Mouse (Mus musculus) hindbrain, embryonic 10.5 days (tissue): ENCODE results near the gene Htr3b. TPM values are rescaled to one million over a fixed set of nuclear protein-coding genes. Genes with fewer than 3 reads are reported as not detected.
"Not testable (repeated sequence)": the region's sequence is repeated elsewhere in the genome, so short reads cannot be mapped to it uniquely, and the experiment has no call there.

Experiments
- DNase-seq: peaks from one replicate; pipeline ENCODE4 v3.0.0-alpha.2; 2017; ENCODE audit warnings: low spot score
- H3K27ac ChIP-seq: fragments of 300-500 bp; sonication (generic); 2 replicates; pipeline ENCODE4 v1.5.1; 2016; ENCODE audit warnings: mild to moderate bottlenecking, moderate library complexity
- H3K27me3 ChIP-seq: fragments of 300-500 bp; sonication (generic); 2 replicates; pipeline ENCODE4 v1.6.1; 2016; ENCODE audit warnings: mild to moderate bottlenecking; ENCODE audit not compliant: poor library complexity, insufficient read depth, severe bottlenecking
- H3K36me3 ChIP-seq: fragments of 300-500 bp; sonication (generic); 2 replicates; pipeline ENCODE4 v1.6.1; 2016; ENCODE audit warnings: mild to moderate bottlenecking, moderate library complexity
- H3K4me1 ChIP-seq: fragments of 300-500 bp; sonication (generic); replicated peaks from 2 replicates; pipeline ENCODE4 v1.6.1; 2016; ENCODE audit warnings: mild to moderate bottlenecking
- H3K4me3 ChIP-seq: fragments of 300-500 bp; sonication (generic); 2 replicates; pipeline ENCODE4 v1.5.1; 2016; ENCODE audit warnings: mild to moderate bottlenecking, moderate library complexity
- H3K9me3 ChIP-seq: fragments of 300-500 bp; sonication (generic); 2 replicates; pipeline ENCODE4 v1.6.1; 2016; ENCODE audit warnings: mild to moderate bottlenecking, moderate library complexity
- WGBS: fragments of 180-500 bp; shearing (Covaris S2); methylation state at CpG from one replicate; pipeline ENCODE4 v1.1.7; 2016; 5-methylcytosine and 5-hydroxymethylcytosine counted together
- polyA plus RNA-seq: library from polyadenylated mRNA; unstranded; fragments of >200 nt; fragmentation: Nextera tagmentation; extraction: Ambion mirVana; gene quantifications from 2 replicates; pipeline ENCODE4 v1.2.1, GENCODE M21; 2016

The Htr3b gene
- 0.34 and 0.72 TPM in 2 replicates for polyA plus RNA-seq

GRCm38 (mm10) chr9:48964587-48965040 lies at the start of gene Htr3b:
Gene Htr3b (minus strand): TSS chr9:48964990.
- Histone ChIP-seq H3K27me3 (peaks cover 16% of the 10 kb centered on the region), H3K4me3 (no peak within 1 kb of the TSS), H3K36me3 (no peaks in the 10 kb centered on the region), H3K9me3 (no peaks in the 10 kb centered on the region), H3K27ac (no peak within 1 kb of the TSS), H3K4me1 (peaks cover 14% of the 10 kb centered on the region)
- WGBS = 70% methylated on average over 7 of the region's 7 CpGs
- DNase-seq = no peak

- H3K36me3 ChIP-seq = peaks cover 85% of the 10 kb centered on the region
Measured at GRCm38 (mm10) chr9:48999256-48999655, 34.5 kb upstream of the Htr3b start.

GRCm38 (mm10) chr9:48995735-48996134 lies 30.9 kb upstream of the Htr3b start:
- Histone ChIP-seq H3K4me3 (no peak overlapping the region), H3K36me3 (peaks cover 85% of the 10 kb centered on the region), H3K4me1 (0 out of 2 replicates have a peak, but pooled peaks cover 2% of the 10 kb centered on the region), H3K9me3 (no peaks in the 10 kb centered on the region), H3K27me3 (no peaks in the 10 kb centered on the region), H3K27ac (no peak overlapping the region)
- 97% methylated on average over 1 of the region's 1 CpGs for WGBS
- no peak for DNase-seq

More at GRCm38 (mm10) chr9:48999256-48999655, 34.5 kb upstream of the Htr3b start:
- Histone ChIP-seq H3K27ac (no peak overlapping the region), H3K4me1 (no peaks in the 10 kb centered on the region), H3K27me3 (no peaks in the 10 kb centered on the region), H3K4me3 (no peak overlapping the region), H3K9me3 (no peaks in the 10 kb centered on the region)
- 90% methylated on average over 6 of the region's 6 CpGs for WGBS
- no peak for DNase-seq

- Histone ChIP-seq H3K27me3 (no peaks in the 10 kb centered on the region), H3K36me3 (peaks cover 86% of the 10 kb centered on the region)
Measured at GRCm38 (mm10) chr9:48994779-48995178, 30.0 kb upstream of the Htr3b start.

GRCm38 (mm10) chr9:48991671-48992070 lies 26.9 kb upstream of the Htr3b start:
- no peak overlapping the region for H3K27ac ChIP-seq
- peaks cover 26% of the 10 kb centered on the region for H3K4me1 ChIP-seq
- H3K4me3 ChIP-seq = no peak overlapping the region
- DNase-seq = no peak
- H3K27me3 ChIP-seq = no peaks in the 10 kb centered on the region
- H3K36me3 ChIP-seq = peaks cover 69% of the 10 kb centered on the region
- 64% methylated on average over 5 of the region's 5 CpGs for WGBS
- H3K9me3 ChIP-seq = no peaks in the 10 kb centered on the region

More at GRCm38 (mm10) chr9:48994779-48995178, 30.0 kb upstream of the Htr3b start:
- no peaks in the 10 kb centered on the region for H3K9me3 ChIP-seq
- no peak for DNase-seq
- WGBS = 91% methylated on average over 7 of the region's 7 CpGs
- H3K27ac ChIP-seq = no peak overlapping the region
- H3K4me1 ChIP-seq = peaks cover 2% of the 10 kb centered on the region; the same call in 1 of the 2 replicates
- no peak overlapping the region for H3K4me3 ChIP-seq

GRCm38 (mm10) chr9:48987201-48988101 lies 22.7 kb upstream of the Htr3b start:
- peaks cover 39% of the 10 kb centered on the region for H3K4me1 ChIP-seq
- H3K36me3 ChIP-seq = peaks cover 35% of the 10 kb centered on the region
- H3K4me3 ChIP-seq = peak overlapping the region; percentile 79
- no peaks in the 10 kb centered on the region for H3K27me3 ChIP-seq
- H3K27ac ChIP-seq = no peak overlapping the region
- H3K9me3 ChIP-seq = no peaks in the 10 kb centered on the region
- 29% methylated on average over 12 of the region's 12 CpGs for WGBS
- DNase-seq = peak; percentile 34

- 9% methylated on average over 7 of the region's 7 CpGs for WGBS
- H3K27me3 ChIP-seq = no peaks in the 10 kb centered on the region
- no peak overlapping the region for H3K27ac ChIP-seq
- peaks cover 39% of the 10 kb centered on the region for H3K4me1 ChIP-seq
- H3K36me3 ChIP-seq = peaks cover 27% of the 10 kb centered on the region
- H3K4me3 ChIP-seq = peak overlapping the region; percentile 79
- DNase-seq = peak; percentile 16
- no peaks in the 10 kb centered on the region for H3K9me3 ChIP-seq
Measured at GRCm38 (mm10) chr9:48986616-48987141, 21.9 kb upstream of the Htr3b start.

- Histone ChIP-seq H3K27me3 (no peaks in the 10 kb centered on the region), H3K36me3 (peaks cover 18% of the 10 kb centered on the region), H3K9me3 (no peaks in the 10 kb centered on the region), H3K4me3 (peak overlapping the region; percentile 79), H3K27ac (peak overlapping the region; percentile 92), H3K4me1 (peaks cover 37% of the 10 kb centered on the region)
- WGBS = under 1% methylated on average over 20 of the region's 20 CpGs
- DNase-seq = no peak
Measured at GRCm38 (mm10) chr9:48985708-48986088, 20.9 kb upstream of the Htr3b start.

GRCm38 (mm10) chr9:48984845-48985707 lies 20.3 kb upstream of the Htr3b start, which contains the start of gene Usp28:
Gene Usp28 (plus strand): TSS chr9:48985375.
- Histone ChIP-seq H3K4me3 (peak within 1 kb of the TSS; percentile 79), H3K27ac (peak within 1 kb of the TSS; percentile 92), H3K27me3 (no peaks in the 10 kb centered on the region), H3K4me1 (peaks cover 37% of the 10 kb centered on the region), H3K9me3 (no peaks in the 10 kb centered on the region), H3K36me3 (peaks cover 11% of the 10 kb centered on the region)
- under 1% methylated on average over 94 of the region's 94 CpGs for WGBS
- DNase-seq = peak; percentile 99

GRCm38 (mm10) chr9:48984320-48984844 lies 19.6 kb upstream of the Htr3b start:
- H3K27me3 ChIP-seq = no peaks in the 10 kb centered on the region
- 0 out of 2 replicates have a peak, but pooled peaks cover 5% of the 10 kb centered on the region for H3K36me3 ChIP-seq
- no peaks in the 10 kb centered on the region for H3K9me3 ChIP-seq
- H3K4me1 ChIP-seq = peaks cover 37% of the 10 kb centered on the region
- WGBS = 44% methylated on average over 8 of the region's 8 CpGs
- peak overlapping the region; percentile 79 for H3K4me3 ChIP-seq
- no peak for DNase-seq
- H3K27ac ChIP-seq = peak overlapping the region; percentile 92

- H3K4me1 ChIP-seq = peaks cover 34% of the 10 kb centered on the region
- H3K27me3 ChIP-seq, H3K27ac ChIP-seq, DNase-seq, H3K36me3 ChIP-seq, H3K4me3 ChIP-seq, H3K9me3 ChIP-seq: not testable (repeated sequence)
- WGBS = 94% methylated on average over 6 of the region's 6 CpGs
Measured at GRCm38 (mm10) chr9:48983801-48984200, 19.0 kb upstream of the Htr3b start.

GRCm38 (mm10) chr9:48981827-48982226 lies 17.0 kb upstream of the Htr3b start:
- no peak for DNase-seq
- Histone ChIP-seq H3K4me3 (no peak overlapping the region), H3K27me3 (no peaks in the 10 kb centered on the region), H3K9me3 (no peaks in the 10 kb centered on the region), H3K27ac (no peak overlapping the region), H3K36me3 (0 out of 2 replicates have a peak, but pooled peaks cover 2% of the 10 kb centered on the region), H3K4me1 (peaks cover 14% of the 10 kb centered on the region)
